Mouse (Mus musculus): ENCODE data around the gene Nanos3.

- TF ChIP-seq CTCF (IDR thresholded peaks at IDR 0.05; ENCODE audit: low read depth, low read length): no peak
- 0 out of 2 replicates have a peak, but pooled peaks have one; percentile 3 for TF ChIP-seq POLR2A (IDR thresholded peaks at IDR 0.05; ENCODE audit: extremely low read depth, insufficient read depth, low read length)
Observed at GRCm38 (mm10) chr8:84207811-84208210, 22.8 kb upstream of the Nanos3 start.

Data from liver, adult 2 months (tissue).